Mouse (Mus musculus) urinary bladder, adult 18-20 months (tissue): ENCODE data around the gene Mettl9.

ENCODE experiments used
- DNase-seq, 2 experiments: peaks; one replicate each; pipeline ENCODE4 v3.0.0; 2022; ENCODE audit warnings: low spot score in 2 of 2, mixed read lengths in 2 of 2

Gene Mettl9

DNA sequence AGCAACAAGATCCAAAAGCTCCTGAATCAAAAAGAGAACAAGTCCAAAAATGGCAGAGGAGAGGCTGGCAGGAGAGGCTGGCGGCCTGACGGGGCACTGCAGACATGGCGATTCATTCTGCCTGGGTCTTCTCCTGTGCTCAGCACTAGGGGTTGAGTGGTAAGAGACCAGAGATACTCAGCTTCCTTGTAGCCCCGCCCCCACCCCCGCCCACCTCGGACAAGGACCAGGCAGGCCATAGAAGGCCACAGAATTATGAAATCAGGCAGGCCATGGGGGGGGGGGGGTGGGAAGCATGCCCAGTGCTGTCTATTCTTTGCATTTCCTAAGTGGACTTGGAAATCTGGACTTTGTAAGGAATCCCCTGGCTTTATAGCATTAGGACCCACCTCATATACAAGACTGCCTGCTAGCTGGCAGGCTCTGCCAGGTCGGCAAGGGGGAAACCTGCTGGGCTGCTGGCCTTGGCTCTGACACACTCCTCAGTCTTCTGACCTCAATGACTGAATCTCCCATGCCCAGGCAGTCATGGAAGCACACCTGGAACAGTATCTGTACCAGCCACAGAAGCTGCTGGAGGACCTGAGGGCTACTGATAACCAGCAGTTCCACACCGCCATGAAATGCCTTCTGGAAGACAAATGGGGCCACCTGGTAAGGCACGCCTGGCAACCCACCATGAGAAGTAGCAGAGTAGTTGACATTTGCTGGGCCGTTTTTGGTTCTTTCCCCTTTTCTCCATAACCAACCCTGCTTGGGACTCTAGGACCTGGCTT lies 64.6 kb downstream of the Mettl9 start:
- no peak for DNase-seq

DNA sequence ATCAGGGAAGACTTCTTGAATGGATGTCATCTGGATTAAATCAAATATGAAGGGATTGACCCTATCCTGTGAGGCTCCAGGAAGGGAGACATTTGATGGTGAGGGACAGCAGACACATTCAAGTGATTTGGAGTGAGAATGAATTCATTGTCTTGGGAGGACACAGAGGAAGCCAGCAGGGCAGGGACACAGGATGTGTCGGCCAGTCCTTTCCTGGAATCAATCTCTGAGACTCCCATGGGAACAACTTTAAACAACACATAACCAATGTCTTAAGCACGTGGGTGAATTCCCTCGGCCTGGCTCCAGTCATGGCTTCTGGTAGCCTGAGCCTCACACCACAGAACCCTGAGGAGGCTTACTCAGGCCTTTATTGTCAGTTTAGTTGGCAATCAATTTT lies 73.6 kb downstream of the Mettl9 start:
- no peak for DNase-seq

- no peak for DNase-seq
Measured at GRCm38 (mm10) chr7:121111321-121111720, 77.1 kb downstream of the Mettl9 start.

DNA sequence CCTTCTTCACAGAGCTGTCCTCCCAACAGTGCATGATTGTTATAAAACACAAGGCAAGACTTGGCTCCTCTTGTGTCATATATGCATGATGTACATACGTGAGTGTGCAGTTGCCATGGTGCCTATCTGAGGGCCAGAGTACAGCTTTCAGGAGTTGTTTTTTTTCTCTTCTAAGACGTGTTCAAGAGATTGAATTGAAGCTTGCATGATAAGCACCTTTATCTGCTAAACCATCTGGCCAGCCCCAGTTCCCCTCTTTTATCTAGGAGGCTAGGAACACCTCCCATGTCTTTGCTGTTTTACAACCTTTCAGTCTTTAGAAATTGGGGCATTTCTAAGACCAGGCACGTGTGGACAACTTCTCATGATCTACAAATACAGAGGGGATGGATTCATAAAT lies 77.5 kb downstream of the Mettl9 start:
- no peak for DNase-seq

- DNase-seq: peak; percentile 58 to 81
Measured at GRCm38 (mm10) chr7:121120143-121120818, 86.0 kb downstream of the Mettl9 start.
